Mouse (Mus musculus) lung, postnatal 36 days (tissue): ENCODE measurements around the gene Gtf3a.
"Not testable (repeated sequence)": the region's sequence is repeated elsewhere in the genome, so short reads cannot be mapped to it uniquely, and the experiment has no call there.

Experiments used
- DNase-seq: peaks from one replicate; pipeline ENCODE4 v3.0.0; 2022; ENCODE audit warnings: mixed read lengths

Gtf3a gene

DNA sequence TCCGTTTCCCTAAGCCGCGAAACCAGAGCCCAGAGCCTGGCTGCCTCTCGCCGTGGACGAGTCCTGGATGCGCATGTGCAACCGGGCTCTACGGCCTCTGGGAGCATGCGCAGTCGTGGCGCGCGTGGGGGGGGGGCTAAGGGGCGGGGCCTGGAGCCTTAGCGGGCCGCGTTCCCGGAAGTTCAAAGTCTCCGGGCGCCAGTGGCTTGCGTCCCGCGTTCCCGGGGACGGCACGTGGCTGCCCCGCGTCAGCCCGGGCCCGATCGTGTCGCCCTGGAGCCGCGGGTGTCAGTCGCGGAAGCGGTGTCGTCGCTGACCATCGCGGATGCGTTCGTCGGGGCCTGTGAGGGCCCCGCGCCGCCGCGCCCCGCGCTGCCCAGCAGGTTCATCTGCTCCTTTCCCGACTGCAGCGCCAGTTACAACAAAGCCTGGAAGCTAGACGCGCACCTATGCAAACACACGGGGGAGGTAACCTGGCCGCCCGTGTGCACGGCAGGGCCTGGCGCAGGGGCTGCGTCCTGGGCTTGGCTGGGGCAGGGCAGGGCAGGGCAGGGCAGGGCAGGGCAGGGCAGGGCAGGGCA, at the start of gene Gtf3a:
Gene Gtf3a, plus strand, starts transcription at position 150 of the 581 bp plus-strand sequence.
- peak; percentile 85 for DNase-seq

DNA sequence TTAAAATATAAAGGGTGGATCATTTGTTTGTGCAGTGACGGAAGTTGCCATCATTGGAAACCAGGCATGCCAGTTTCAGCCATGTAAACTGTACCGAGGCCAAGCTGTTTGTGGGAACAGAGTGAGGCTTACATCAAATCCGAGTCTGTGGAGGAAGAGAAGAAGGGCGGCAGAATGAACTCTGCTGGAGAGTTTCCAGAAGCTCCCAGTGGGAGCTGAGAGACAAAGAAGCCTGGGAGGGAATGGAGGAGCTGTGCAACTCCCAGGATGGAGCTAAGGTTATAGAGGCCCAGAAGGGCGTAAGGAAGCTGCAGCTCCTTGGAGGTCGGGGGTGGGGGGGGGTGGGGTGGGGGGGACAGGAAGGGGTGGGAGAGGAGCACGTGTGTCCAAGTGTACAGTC, 48.1 kb upstream of the Gtf3a start:
- DNase-seq, result no peak

- no peak for DNase-seq
Observed at GRCm38 (mm10) chr5:146901501-146901900, 47.0 kb upstream of the Gtf3a start.

- DNase-seq, result peak; percentile 92
Observed at GRCm38 (mm10) chr5:146904404-146904803, 44.1 kb upstream of the Gtf3a start.

DNA sequence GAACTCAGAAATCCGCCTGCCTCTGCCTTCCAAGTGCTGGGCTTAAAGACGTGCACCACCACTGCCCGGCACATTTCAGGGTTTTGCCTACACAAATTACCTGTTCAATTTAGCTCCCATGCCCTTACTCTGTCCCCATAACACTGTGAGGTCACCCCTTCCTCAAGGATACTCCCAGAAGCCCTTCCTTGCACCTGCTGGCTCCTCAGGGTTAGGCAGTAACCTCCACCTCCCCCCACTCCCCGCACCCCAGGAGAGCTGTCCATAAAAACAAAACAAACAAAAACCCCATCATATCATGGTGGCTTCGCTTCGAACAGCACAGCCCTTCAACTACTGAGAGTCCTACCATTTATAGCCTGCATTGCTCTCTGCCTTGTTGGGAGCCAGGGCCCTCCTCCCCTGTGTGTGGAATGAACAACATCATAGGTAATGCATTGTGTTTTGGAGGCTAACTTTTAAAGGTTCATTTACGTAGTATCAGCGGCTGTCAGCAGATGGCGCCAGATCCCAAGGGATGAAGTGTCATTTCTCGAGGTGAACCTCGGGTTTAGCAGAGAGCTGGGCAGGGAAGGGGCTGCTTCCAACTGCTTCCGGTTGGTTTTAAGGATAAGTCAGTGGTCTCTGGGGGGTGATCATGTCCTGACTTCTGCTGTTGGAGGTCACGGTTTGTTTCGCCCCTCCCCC, 42.8 kb upstream of the Gtf3a start:
- peak; percentile 84 for DNase-seq

DNA sequence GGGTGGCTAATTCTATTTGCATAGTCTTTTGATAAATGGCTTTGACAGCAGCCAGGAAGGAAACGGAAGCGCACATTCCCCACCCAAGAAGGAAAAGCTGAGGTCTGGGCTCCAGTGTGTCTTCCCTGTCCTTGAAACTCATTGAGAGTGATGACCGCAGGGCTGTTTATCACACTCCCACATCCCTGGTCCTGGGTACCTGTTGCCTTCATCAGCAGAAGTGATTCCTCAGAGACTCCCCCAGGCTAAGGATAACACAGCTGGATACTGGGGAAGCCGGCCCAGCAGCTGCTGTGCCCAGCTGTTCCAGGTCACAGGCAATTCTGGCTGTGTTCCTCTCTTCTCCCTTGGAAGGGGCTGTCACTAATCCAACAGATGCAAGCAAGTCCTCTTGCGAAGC, 40.9 kb upstream of the Gtf3a start:
- no peak for DNase-seq

DNA sequence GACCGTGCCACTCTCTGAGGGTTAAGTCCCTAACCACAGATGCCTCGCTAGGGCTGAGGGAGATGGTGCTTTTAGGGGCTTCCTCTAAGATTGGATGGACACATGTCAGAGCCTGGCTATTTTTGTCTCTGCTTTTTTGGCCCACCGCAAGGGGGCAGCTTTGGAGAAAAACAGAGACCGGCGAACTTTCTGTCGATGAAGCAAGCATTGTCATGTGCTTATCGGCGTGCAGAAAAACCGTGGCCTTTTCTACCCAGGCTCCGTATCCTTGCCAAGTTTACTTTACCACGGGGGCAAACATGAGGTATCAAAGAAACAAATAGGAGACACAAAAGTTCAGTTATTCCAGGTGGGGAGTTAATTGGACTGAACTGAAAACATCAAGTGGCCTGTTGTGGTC, 39.8 kb upstream of the Gtf3a start:
- DNase-seq, result no peak

DNA sequence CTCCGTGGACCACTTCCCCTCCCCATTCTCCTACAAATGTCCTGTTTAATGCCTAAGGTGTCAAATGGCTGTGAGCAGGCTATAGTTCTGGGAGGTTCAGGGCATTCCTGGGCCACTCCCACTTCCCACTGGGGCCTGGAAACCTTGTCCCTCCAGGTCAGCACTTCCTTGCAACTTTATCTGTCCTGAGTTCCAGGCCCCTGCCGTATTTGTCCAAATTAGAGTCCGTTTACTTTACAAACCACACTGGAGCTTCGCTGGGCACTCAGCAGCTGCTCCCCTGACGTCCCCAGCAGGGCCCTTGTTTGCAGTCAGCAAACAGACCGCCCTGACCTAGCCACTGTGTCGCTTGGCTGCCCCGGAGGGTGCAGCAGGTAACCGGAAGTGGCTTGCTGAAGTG, 36.3 kb upstream of the Gtf3a start:
- DNase-seq, result peak; percentile 34

DNA sequence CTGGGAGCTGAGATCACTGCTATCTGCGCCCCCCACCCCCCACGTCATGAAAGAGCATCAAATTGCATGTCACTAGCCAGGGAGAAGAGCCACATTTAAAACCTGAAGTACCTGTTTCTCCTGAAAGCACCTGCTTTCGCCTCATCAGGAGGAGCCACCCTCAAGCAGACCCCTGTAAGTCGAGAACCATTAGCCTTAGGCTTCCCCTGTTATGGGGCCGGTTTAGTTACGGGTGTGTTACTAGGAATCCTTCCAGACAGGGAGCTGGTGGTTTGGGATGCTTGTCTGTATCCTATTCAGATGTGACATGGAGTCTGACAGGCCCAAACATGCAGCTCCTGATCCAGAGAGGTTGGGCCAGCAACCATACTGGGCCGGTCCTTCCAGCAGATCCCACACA, 35.1 kb upstream of the Gtf3a start:
- no peak for DNase-seq

GRCm38 (mm10) chr5:146914088-146914766, 34.2 kb upstream of the Gtf3a start:
- peak; percentile 56 for DNase-seq

- DNase-seq, result no peak
Observed at GRCm38 (mm10) chr5:146916273-146916672, 32.2 kb upstream of the Gtf3a start.

DNA sequence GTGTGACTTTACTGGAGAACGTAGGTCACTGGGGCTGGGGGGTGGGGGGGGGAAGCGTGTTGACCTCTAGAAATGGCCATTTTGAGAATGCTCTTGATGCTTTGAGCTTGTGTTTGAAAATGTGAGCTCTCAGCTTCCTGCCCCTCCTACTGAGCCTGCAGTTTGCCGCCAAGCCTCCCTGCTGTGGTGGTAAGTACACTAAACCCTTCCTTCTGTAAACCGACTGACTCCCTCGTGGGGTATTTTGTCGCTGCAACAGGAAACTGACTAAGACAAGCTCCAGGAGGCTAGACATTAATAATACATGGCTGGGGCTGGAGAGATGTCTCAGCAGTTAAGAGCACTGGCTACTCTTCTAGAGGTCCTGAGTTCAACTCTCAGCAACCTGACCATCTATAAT, 31.7 kb upstream of the Gtf3a start:
- DNase-seq, result no peak

- DNase-seq, result not testable (repeated sequence)
Observed at GRCm38 (mm10) chr5:146917357-146917756, 31.1 kb upstream of the Gtf3a start.

- no peak for DNase-seq
Observed at GRCm38 (mm10) chr5:146919874-146920273, 28.6 kb upstream of the Gtf3a start.

DNA sequence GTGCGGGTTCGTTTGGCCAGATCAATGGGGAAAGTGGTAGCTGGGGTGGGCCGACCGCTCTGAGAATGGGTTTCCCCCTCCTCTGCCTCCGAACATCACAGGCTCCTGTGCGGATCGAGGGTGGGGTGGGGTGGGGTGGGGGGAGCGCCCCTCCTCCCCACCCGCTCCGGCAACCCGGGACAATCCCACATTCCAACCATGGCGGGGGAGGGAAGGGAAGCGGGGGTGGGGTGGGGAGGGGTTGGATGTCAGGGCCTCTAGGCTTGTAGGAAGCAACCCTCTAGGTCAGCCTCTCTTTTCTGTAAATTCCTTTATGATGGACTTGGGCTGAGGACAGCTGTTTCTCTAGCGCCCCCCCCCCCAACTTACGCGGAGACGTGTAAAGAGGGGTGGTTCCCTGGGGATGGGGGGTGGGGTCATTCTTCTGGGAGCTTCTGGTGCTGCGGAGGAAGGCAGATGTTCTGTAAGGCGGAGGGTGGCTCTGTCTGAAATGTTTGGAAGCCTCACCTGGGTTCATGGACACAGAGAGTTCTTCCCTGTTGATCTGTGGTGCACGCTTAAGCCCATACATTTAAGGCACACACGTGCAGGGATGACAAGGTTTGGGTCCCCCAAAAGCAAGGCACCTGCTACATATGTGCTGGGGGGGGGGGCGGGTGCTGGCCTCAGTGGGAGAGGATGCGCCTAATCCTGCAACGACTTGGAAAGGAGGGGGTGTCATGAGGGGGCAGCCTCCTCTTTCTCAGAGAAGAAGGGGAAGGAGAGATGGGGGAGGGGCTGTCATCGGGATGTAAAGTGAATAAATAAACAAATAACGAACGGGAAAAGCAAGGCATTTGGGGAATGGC, 27.9 kb upstream of the Gtf3a start:
- DNase-seq, result no peak

- no peak for DNase-seq
Observed at GRCm38 (mm10) chr5:146921224-146921623, 27.2 kb upstream of the Gtf3a start.

- no peak for DNase-seq
Observed at GRCm38 (mm10) chr5:146923547-146923946, 24.9 kb upstream of the Gtf3a start.

GRCm38 (mm10) chr5:146926673-146927072, 21.8 kb upstream of the Gtf3a start:
- no peak for DNase-seq

GRCm38 (mm10) chr5:146931422-146931821, 17.0 kb upstream of the Gtf3a start:
- DNase-seq, result no peak

DNA sequence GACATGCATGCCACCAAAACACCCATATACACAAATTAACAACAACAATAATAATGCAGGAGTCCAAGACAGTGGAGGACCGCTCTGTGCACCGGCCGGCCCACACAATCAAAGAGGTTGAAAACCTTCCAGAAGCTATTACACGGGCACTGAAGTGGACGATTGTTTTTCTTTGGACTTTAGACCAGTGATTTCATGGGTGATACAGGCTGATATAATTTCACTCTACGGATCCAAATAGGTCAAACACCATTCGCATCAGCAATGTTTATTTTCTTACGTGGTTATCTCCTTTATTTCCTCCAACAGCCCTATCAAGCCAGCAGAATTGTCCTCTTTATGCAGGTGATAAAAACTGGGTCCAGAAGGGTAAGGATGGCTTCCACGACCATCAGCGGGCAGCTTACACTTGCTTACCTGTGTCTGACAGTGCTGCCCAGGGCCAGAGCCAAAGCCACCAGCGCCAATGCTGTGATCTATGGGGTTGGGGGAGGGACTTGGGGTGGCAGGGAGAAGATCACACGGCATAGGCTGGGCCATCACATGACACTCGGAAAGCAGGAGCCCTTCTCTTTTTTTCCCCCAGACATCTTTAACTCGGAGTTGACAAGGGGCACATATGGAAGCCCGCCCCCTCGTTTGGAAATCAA, 16.4 kb upstream of the Gtf3a start:
- DNase-seq, result no peak

GRCm38 (mm10) chr5:146933466-146933865, 15.0 kb upstream of the Gtf3a start:
- no peak for DNase-seq
